In the genomic region with DNA sequence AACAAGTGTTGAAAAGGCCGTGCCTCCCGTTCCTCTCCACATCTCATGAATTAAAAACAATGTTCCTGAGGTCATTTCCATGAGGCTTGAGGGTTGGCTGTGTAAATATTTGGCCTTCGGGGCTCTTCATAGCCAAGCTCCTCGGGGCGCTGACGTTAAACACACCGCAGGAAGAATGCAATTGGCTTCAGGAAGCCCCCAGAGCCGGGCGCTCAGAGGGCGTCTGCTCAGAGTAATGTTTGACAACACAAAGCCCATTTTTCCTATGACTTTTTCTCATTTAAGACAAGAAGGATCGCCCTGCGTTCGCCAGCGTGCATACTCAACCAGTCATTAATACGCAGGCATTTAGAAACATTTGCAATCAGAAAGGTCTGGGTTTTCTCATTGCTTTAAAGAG, we compare ENCODE assay signal across 24 mouse cellular contexts.
DNase-seq lines count a peak whose midpoint lies in the region; ATAC-seq and TF ChIP-seq lines count a peak whose summit lies in the region.
"Had no signal": no experiment of that assay in that cellular context is flagged by ENCODE, and none has a peak within 500 bp of the region (broad histone marks: within the 10 kb centered on the region; RNA-seq: fewer than 3 reads in every experiment).

No protein-coding gene starts in this region.

- no peak overlapping the region for H3K4me2 ChIP-seq in lung, postnatal 0 days (replicated peaks; ENCODE audit: low read depth, low read length)
- H3K4me2 ChIP-seq in stomach, embryonic 14.5 days (replicated peaks; ENCODE audit: low read depth, low read length): no peak overlapping the region
- H3K4me2 ChIP-seq in stomach, embryonic 16.5 days (ENCODE audit: low read depth, low read length): no peak overlapping the region
- H3K4me2 ChIP-seq: forebrain, embryonic 13.5 days; heart, embryonic 11.5 days; hindbrain, embryonic 12.5 days; hindbrain, embryonic 15.5 days had no signal

- H3K27me3 ChIP-seq in lung, postnatal 0 days (replicated peaks; ENCODE audit: insufficient read depth, low read length): no peaks in the 10 kb centered on the region
- H3K27me3 ChIP-seq in stomach, embryonic 14.5 days (ENCODE audit: control insufficient read depth, insufficient read depth, low read length): no peaks in the 10 kb centered on the region
- H3K27me3 ChIP-seq in stomach, embryonic 16.5 days (ENCODE audit: control insufficient read depth, insufficient read depth, low read length): no peaks in the 10 kb centered on the region
- H3K27me3 ChIP-seq: forebrain, embryonic 13.5 days; hindbrain, embryonic 12.5 days; hindbrain, embryonic 15.5 days had no signal

- WGBS in lung, postnatal 0 days: 24% methylated on average over 15 of the region's 15 CpGs
- WGBS in stomach, embryonic 14.5 days: 12% methylated on average over 15 of the region's 15 CpGs
- WGBS in stomach, embryonic 16.5 days: 16% methylated on average over 15 of the region's 15 CpGs

- H3K9ac ChIP-seq in lung, postnatal 0 days (replicated peaks; ENCODE audit: low read depth): no peak overlapping the region
- H3K9ac ChIP-seq in stomach, embryonic 14.5 days (replicated peaks; ENCODE audit: low read depth, low read length): no peak overlapping the region
- H3K9ac ChIP-seq in stomach, embryonic 16.5 days (ENCODE audit: low read length): no peak overlapping the region
- H3K9ac ChIP-seq: forebrain, embryonic 13.5 days; hindbrain, embryonic 12.5 days; hindbrain, embryonic 15.5 days had no signal

- no peak overlapping the region for H3K27ac ChIP-seq in lung, postnatal 0 days (ENCODE audit: low read length)
- H3K27ac ChIP-seq in stomach, embryonic 14.5 days (ENCODE audit: low read length): peak overlapping the region; percentile 6; the same call in 1 of the 2 replicates
- H3K27ac ChIP-seq in stomach, embryonic 16.5 days (ENCODE audit: low read length): peak overlapping the region; percentile 60
- H3K27ac ChIP-seq: forebrain, embryonic 10.5 days; forebrain, embryonic 13.5 days; gastrocnemius, adult 2 months; hindbrain, embryonic 12.5 days; hindbrain, embryonic 15.5 days had no signal

- H3K4me1 ChIP-seq in lung, postnatal 0 days (ENCODE audit: insufficient read depth, low read depth, low read length): no peaks in the 10 kb centered on the region
- 0 out of 2 replicates have a peak, but pooled peaks cover 6% of the 10 kb centered on the region for H3K4me1 ChIP-seq in stomach, embryonic 14.5 days (ENCODE audit: control insufficient read depth, insufficient read depth, low read length)
- H3K4me1 ChIP-seq in stomach, embryonic 16.5 days (ENCODE audit: control insufficient read depth, insufficient read depth, low read length): no peaks in the 10 kb centered on the region
- H3K4me1 ChIP-seq: forebrain, embryonic 13.5 days; hindbrain, embryonic 12.5 days; hindbrain, embryonic 15.5 days had no signal

- peak; percentile 49 for ATAC-seq in lung, postnatal 0 days
- peak; percentile 68; the same call in 1 of the 2 replicates for ATAC-seq in stomach, embryonic 14.5 days (ENCODE audit: insufficient number of reproducible peaks, insufficient read depth, low FRiP score, low read depth)
- ATAC-seq in stomach, embryonic 16.5 days (ENCODE audit: insufficient read depth, low FRiP score): peak; percentile 54; the same call in 1 of the 2 replicates
- ATAC-seq: activated CD4-positive, CD25-positive, alpha-beta regulatory T cell, adult 4 months; CD4-positive, CD25-positive, alpha-beta regulatory T cell, adult 4 months; forebrain, embryonic 13.5 days; forebrain, embryonic 16.5 days had no signal

- peak; percentile 37 for DNase-seq in lung, postnatal 0 days (ENCODE audit: low spot score)
- DNase-seq in lung, postnatal 10 days: no peak
- no peak for DNase-seq in frontal cortex, adult 2 months (ENCODE audit: extremely low spot score in 1 of 2, low spot score in 1 of 2)
- DNase-seq in natural killer cell, adult 2 months (ENCODE audit: low spot score in 2 of 2): no peak
- DNase-seq: adrenal gland, adult 8-10 months; adrenal gland, postnatal 25 days; cerebellum, adult 11-12 months; cerebellum, adult 8-10 months; cerebellum, postnatal 10 days; cerebellum, postnatal 36 days; embryo, embryonic 11 days; gastrocnemius, adult 2 months; gastrocnemius, postnatal 14 days; heart, adult 11 months had no signal

- H3K4me3 ChIP-seq in lung, postnatal 0 days (ENCODE audit: low read depth, low read length): no peak overlapping the region
- H3K4me3 ChIP-seq in stomach, embryonic 14.5 days (ENCODE audit: low read depth, low read length): no peak overlapping the region
- H3K4me3 ChIP-seq in stomach, embryonic 16.5 days (replicated peaks; ENCODE audit: low read length): no peak overlapping the region
- H3K4me3 ChIP-seq: forebrain, embryonic 10.5 days; forebrain, embryonic 13.5 days; gastrocnemius, adult 2 months; hindbrain, embryonic 12.5 days; hindbrain, embryonic 15.5 days had no signal

- TF ChIP-seq EP300 in lung, postnatal 0 days (IDR thresholded peaks at IDR 0.05): no peak

- H3K36me3 ChIP-seq in lung, postnatal 0 days (ENCODE audit: insufficient read depth, low read length): no peaks in the 10 kb centered on the region
- H3K36me3 ChIP-seq in stomach, embryonic 14.5 days (ENCODE audit: control insufficient read depth, insufficient read depth, low read length): no peaks in the 10 kb centered on the region
- no peaks in the 10 kb centered on the region for H3K36me3 ChIP-seq in stomach, embryonic 16.5 days (ENCODE audit: control insufficient read depth, insufficient read depth, low read length)
- H3K36me3 ChIP-seq: forebrain, embryonic 10.5 days; hindbrain, embryonic 12.5 days; hindbrain, embryonic 15.5 days had no signal

- no peaks in the 10 kb centered on the region for H3K9me3 ChIP-seq in lung, postnatal 0 days (ENCODE audit: low read length)
- no peaks in the 10 kb centered on the region for H3K9me3 ChIP-seq in stomach, embryonic 14.5 days (ENCODE audit: control insufficient read depth, low read depth, low read length)
- H3K9me3 ChIP-seq in stomach, embryonic 16.5 days (replicated peaks; ENCODE audit: control insufficient read depth, low read length): no peaks in the 10 kb centered on the region
- H3K9me3 ChIP-seq: forebrain, embryonic 10.5 days; forebrain, embryonic 13.5 days; hindbrain, embryonic 12.5 days; hindbrain, embryonic 15.5 days had no signal

- no peak for TF ChIP-seq CTCF in lung, postnatal 0 days (IDR thresholded peaks at IDR 0.05)
